Mouse (Mus musculus): ENCODE results near the gene Tra2a. TPM values are rescaled to one million over a fixed set of nuclear protein-coding genes. Genes with fewer than 3 reads are reported as not detected.

The Tra2a gene
- polyA plus RNA-seq, 1 experiment: 122 TPM

GRCm38 (mm10) chr6:49212931-49213580 lies 50.8 kb downstream of the Tra2a start:
- DNase-seq (ENCODE audit: extremely low spot score in 1 of 2, low spot score in 1 of 2): no peak

- no peak for DNase-seq (ENCODE audit: extremely low spot score in 1 of 2, low spot score in 1 of 2)
These were observed 51.7 kb downstream of the Tra2a start for GRCm38 (mm10) chr6:49212141-49212540.

- DNase-seq (ENCODE audit: extremely low spot score in 1 of 2, low spot score in 1 of 2): no peak
These were observed 52.2 kb downstream of the Tra2a start for GRCm38 (mm10) chr6:49211596-49211995.

- DNase-seq (ENCODE audit: extremely low spot score in 1 of 2, low spot score in 1 of 2): no peak
These were observed 53.7 kb downstream of the Tra2a start for GRCm38 (mm10) chr6:49209881-49210854.

GRCm38 (mm10) chr6:49208935-49209334 lies 54.9 kb downstream of the Tra2a start:
- DNase-seq (ENCODE audit: extremely low spot score in 1 of 2, low spot score in 1 of 2): no peak

GRCm38 (mm10) chr6:49208297-49208930 lies 55.4 kb downstream of the Tra2a start:
- DNase-seq (ENCODE audit: extremely low spot score in 1 of 2, low spot score in 1 of 2): no peak

GRCm38 (mm10) chr6:49206416-49206815 lies 57.4 kb downstream of the Tra2a start:
- DNase-seq (ENCODE audit: extremely low spot score in 1 of 2, low spot score in 1 of 2): no peak

- no peak for DNase-seq (ENCODE audit: extremely low spot score in 1 of 2, low spot score in 1 of 2)
These were observed 68.6 kb downstream of the Tra2a start for GRCm38 (mm10) chr6:49195188-49195587.

GRCm38 (mm10) chr6:49194536-49194935 lies 69.3 kb downstream of the Tra2a start:
- no peak for DNase-seq (ENCODE audit: extremely low spot score in 1 of 2, low spot score in 1 of 2)

Other genes starting within 250 kb of the Tra2a start
- 7.0 and 8.5 TPM in 2 replicates for gene Gpnmb, start 227.5 kb downstream of the Tra2a start, polyA plus RNA-seq (2012; rRNA removed)
- 16.9 and 17.3 TPM in 2 replicates for gene Malsu1, start 190.2 kb downstream of the Tra2a start, polyA plus RNA-seq (2012; rRNA removed)
- gene Igf2bp3, start 49.1 kb downstream of the Tra2a start, polyA plus RNA-seq (2012; rRNA removed): 0.06 and 0.13 TPM in 2 replicates
- 11.3 and 12.0 TPM in 2 replicates for gene Ccdc126, start 55.2 kb upstream of the Tra2a start, polyA plus RNA-seq (2012; rRNA removed)
- 1.4 and 1.8 TPM in 2 replicates for gene Fam221a, start 103.7 kb upstream of the Tra2a start, polyA plus RNA-seq (2012; rRNA removed)
- 0.06 and 0.08 TPM in 2 replicates for gene Stk31, start 131.6 kb upstream of the Tra2a start, polyA plus RNA-seq (2012; rRNA removed)

All from frontal cortex, adult 2 months (tissue).